Mouse (Mus musculus): ENCODE results near the gene Naglu.

DNA sequence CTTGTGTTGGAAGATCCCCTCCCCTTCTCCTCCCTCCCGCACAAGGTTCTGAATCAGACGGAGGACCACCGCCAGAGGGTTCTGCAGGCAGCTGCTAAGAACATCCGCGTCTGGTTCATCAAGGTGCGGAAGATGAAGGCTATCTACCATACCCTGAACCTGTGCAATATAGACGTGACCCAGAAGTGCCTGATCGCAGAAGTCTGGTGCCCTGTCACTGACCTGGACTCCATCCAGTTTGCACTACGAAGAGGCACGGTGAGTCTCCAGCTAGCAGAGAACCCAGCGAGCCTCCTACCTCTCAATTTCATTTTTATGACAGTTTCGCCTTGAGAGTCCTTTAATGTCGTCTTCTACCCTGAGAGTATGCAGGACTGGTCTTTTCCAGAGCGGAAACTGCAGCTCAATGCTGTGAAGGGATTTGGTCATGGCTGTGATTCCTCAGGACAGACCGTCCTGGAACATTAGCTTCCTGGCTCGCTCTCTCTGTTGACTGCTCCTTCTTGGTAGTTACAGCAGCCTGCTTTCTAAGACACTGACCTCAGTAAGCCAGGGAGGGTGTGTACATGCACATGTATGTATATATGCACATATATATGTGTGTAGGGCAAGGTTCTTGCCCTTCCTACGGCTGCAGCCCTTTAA lies 35.8 kb upstream of the Naglu start:
- TF ChIP-seq CTCF (IDR thresholded peaks at IDR 0.05; ENCODE audit: control insufficient read depth, insufficient read depth, insufficient read length) (no peak), USF1 (IDR thresholded peaks at IDR 0.05; ENCODE audit: low read depth) (no peak), MAX (IDR thresholded peaks at IDR 0.05) (no peak)

Measured in C2C12 (cell line).